Mouse (Mus musculus) heart, postnatal 0 days (tissue): Measurements from ENCODE around the gene Flrt1. TPM values are rescaled to one million over a fixed set of nuclear protein-coding genes. Genes with fewer than 3 reads are reported as not detected.

Experiments used
- ATAC-seq: fragments of 200-750 bp; cut with Nextera tagmentation; 2 replicates; pipeline ENCODE4 v1.8.0; 2017; ENCODE audit warnings: low read depth, moderate number of reproducible peaks, moderate library complexity; ENCODE audit not compliant: insufficient read depth
- DNase-seq: peaks from one replicate; pipeline ENCODE4 v3.0.0-alpha.2; 2016; ENCODE audit warnings: low spot score
- H3K27ac ChIP-seq: fragments of 300-500 bp; sonication (generic); 2 replicates; pipeline ENCODE4 v1.5.1; 2014; ENCODE audit warnings: low read depth, mild to moderate bottlenecking
- H3K27me3 ChIP-seq: fragments of 300-500 bp; sonication (generic); 2 replicates; pipeline ENCODE4 v1.6.1; 2014; ENCODE audit warnings: low read length, mixed read lengths; ENCODE audit not compliant: control insufficient read depth, insufficient read depth
- H3K36me3 ChIP-seq: fragments of 300-500 bp; sonication (generic); replicated peaks from 2 replicates; pipeline ENCODE4 v1.6.1; 2014; ENCODE audit warnings: low read length, mixed read lengths; ENCODE audit not compliant: control insufficient read depth, insufficient read depth
- H3K4me1 ChIP-seq: fragments of 300-500 bp; sonication (generic); 2 replicates; pipeline ENCODE4 v1.6.1; 2014; ENCODE audit warnings: antibody characterized with exemption; ENCODE audit not compliant: control insufficient read depth, insufficient read depth
- H3K4me2 ChIP-seq: fragments of 300-500 bp; sonication (generic); 2 replicates; pipeline ENCODE4 v1.6.1; 2014; ENCODE audit warnings: low read depth, mild to moderate bottlenecking, low read length, moderate library complexity
- H3K4me3 ChIP-seq: fragments of 300-500 bp; sonication (generic); 2 replicates; pipeline ENCODE4 v1.5.1; 2014; ENCODE audit warnings: low read depth, low read length
- H3K9ac ChIP-seq: fragments of 300-500 bp; sonication (generic); replicated peaks from 2 replicates; pipeline ENCODE4 v1.6.1; 2014; ENCODE audit warnings: low read depth, low read length, mixed read lengths
- H3K9me3 ChIP-seq: fragments of 300-500 bp; sonication (generic); replicated peaks from 2 replicates; pipeline ENCODE4 v1.6.1; 2016; ENCODE audit warnings: low read length; ENCODE audit not compliant: control insufficient read depth
- CTCF ChIP-seq: IDR thresholded peaks from 2 replicates; pipeline ENCODE4 v1.5.1; 2016; ENCODE audit warnings: antibody characterized with exemption, control low read depth, low read depth
- EP300 ChIP-seq: IDR thresholded peaks from 2 replicates; pipeline ENCODE4 v1.6.1; 2016; ENCODE audit warnings: antibody characterized with exemption, low read depth
- WGBS: fragments of 180-500 bp; shearing (Covaris S2); extraction: QIAGEN DNeasy Blood & Tissue Kit; methylation state at CpG from one replicate; pipeline ENCODE4 v1.1.7; 2014; 5-methylcytosine and 5-hydroxymethylcytosine counted together
- polyA plus RNA-seq: library from polyadenylated mRNA; unstranded; fragments of >200 nt; fragmentation: Nextera tagmentation; extraction: Ambion mirVana; gene quantifications from 2 replicates; pipeline ENCODE4 v1.2.1, GENCODE M21; 2015
- total RNA-seq: library from RNA; depleted of rRNA; stranded (reverse); fragments of >200 nt; gene quantifications from 2 replicates; pipeline ENCODE4 v1.2.3, GENCODE M21; 2014; ENCODE audit warnings: low replicate concordance

Flrt1 gene
- total and polyA plus RNA-seq, 2 experiments from 2014 or later = 0.23 to 1.0 TPM

GRCm38 (mm10) chr19:7110097-7110496 is 4.6 kb upstream of the Flrt1 start:
- no peak overlapping the region for H3K4me3 ChIP-seq
- ATAC-seq (no peak), DNase-seq (no peak)
- H3K27me3 ChIP-seq = no peaks in the 10 kb centered on the region
- H3K4me1 ChIP-seq = peaks cover 24% of the 10 kb centered on the region
- no peak for TF ChIP-seq CTCF
- no peak for TF ChIP-seq EP300
- H3K36me3 ChIP-seq = no peaks in the 10 kb centered on the region
- no peak overlapping the region for H3K9ac ChIP-seq
- no peak overlapping the region for H3K4me2 ChIP-seq
- no peaks in the 10 kb centered on the region for H3K9me3 ChIP-seq
- no peak overlapping the region for H3K27ac ChIP-seq
- 49% methylated on average over 5 of the region's 5 CpGs for WGBS

GRCm38 (mm10) chr19:7108114-7108905 is 2.8 kb upstream of the Flrt1 start:
- H3K27ac ChIP-seq = no peak overlapping the region
- H3K27me3 ChIP-seq = no peaks in the 10 kb centered on the region
- no peak for ATAC-seq
- no peak for TF ChIP-seq EP300
- TF ChIP-seq CTCF = peak; percentile 51
- peaks cover 20% of the 10 kb centered on the region for H3K4me1 ChIP-seq
- H3K36me3 ChIP-seq = no peaks in the 10 kb centered on the region
- no peak overlapping the region for H3K4me2 ChIP-seq
- 32% methylated on average over 6 of the region's 6 CpGs for WGBS
- H3K4me3 ChIP-seq = no peak overlapping the region
- no peak for DNase-seq
- H3K9ac ChIP-seq = no peak overlapping the region
- H3K9me3 ChIP-seq = no peaks in the 10 kb centered on the region

GRCm38 (mm10) chr19:7107174-7107573 is 1.6 kb upstream of the Flrt1 start:
- H3K4me2 ChIP-seq = no peak overlapping the region
- 59% methylated on average over 4 of the region's 4 CpGs for WGBS
- DNase-seq (no peak), ATAC-seq (no peak)
- no peak overlapping the region for H3K27ac ChIP-seq
- TF ChIP-seq EP300 (no peak), CTCF (no peak)
- no peaks in the 10 kb centered on the region for H3K36me3 ChIP-seq
- peaks cover 22% of the 10 kb centered on the region for H3K4me1 ChIP-seq
- no peaks in the 10 kb centered on the region for H3K9me3 ChIP-seq
- H3K27me3 ChIP-seq = no peaks in the 10 kb centered on the region
- no peak overlapping the region for H3K9ac ChIP-seq
- H3K4me3 ChIP-seq = no peak overlapping the region

GRCm38 (mm10) chr19:7106566-7106965 is 1.0 kb upstream of the Flrt1 start:
- H3K4me1 ChIP-seq = peaks cover 22% of the 10 kb centered on the region
- H3K36me3 ChIP-seq = no peaks in the 10 kb centered on the region
- H3K9me3 ChIP-seq = no peaks in the 10 kb centered on the region
- ATAC-seq (no peak), DNase-seq (no peak)
- no peaks in the 10 kb centered on the region for H3K27me3 ChIP-seq
- H3K9ac ChIP-seq = no peak overlapping the region
- H3K4me3 ChIP-seq = no peak overlapping the region
- WGBS = 80% methylated on average over 2 of the region's 2 CpGs
- no peak overlapping the region for H3K4me2 ChIP-seq
- H3K27ac ChIP-seq = no peak overlapping the region
- TF ChIP-seq EP300 (no peak), CTCF (no peak)

GRCm38 (mm10) chr19:7103993-7104401 is 1.5 kb downstream of the Flrt1 start:
- ATAC-seq (peak; percentile 57; the same call in 1 of the 2 replicates), DNase-seq (peak; percentile 44)
- Histone ChIP-seq H3K27ac (0 out of 2 replicates have a peak overlapping the region, but pooled peaks have one; percentile 17), H3K4me3 (no peak overlapping the region), H3K4me2 (no peak overlapping the region), H3K36me3 (no peaks in the 10 kb centered on the region), H3K9me3 (no peaks in the 10 kb centered on the region), H3K9ac (no peak overlapping the region), H3K4me1 (peaks cover 12% of the 10 kb centered on the region), H3K27me3 (no peaks in the 10 kb centered on the region)
- TF ChIP-seq EP300 (no peak), CTCF (peak; percentile 42)
- WGBS = 47% methylated on average over 19 of the region's 19 CpGs
